Mouse (Mus musculus): Measurements from ENCODE around the gene Pex26. TPM values are rescaled to one million over a fixed set of nuclear protein-coding genes. Genes with fewer than 3 reads are reported as not detected.

Pex26 gene
- polyA plus RNA-seq, 1 experiment: 2.7 TPM

- TF ChIP-seq MYOD1 (IDR thresholded peaks at IDR 0.05; ENCODE audit: control insufficient read depth, insufficient read length, low read depth): no peak
- no peaks in the 10 kb centered on the region for H3K27me3 ChIP-seq (ENCODE audit: control insufficient read depth, insufficient read depth, insufficient read length)
- no peaks in the 10 kb centered on the region for H3K36me3 ChIP-seq (ENCODE audit: control insufficient read depth, insufficient read depth)
- no peak overlapping the region for H3ac ChIP-seq (ENCODE audit: control insufficient read depth, insufficient read length, low read depth)
- H3K79me2 ChIP-seq (ENCODE audit: control insufficient read depth, insufficient read depth): no peaks in the 10 kb centered on the region
- H3K79me3 ChIP-seq (ENCODE audit: low read depth): no peaks in the 10 kb centered on the region
- no peak overlapping the region for H3K4me3 ChIP-seq (ENCODE audit: insufficient read depth, poor library complexity, severe bottlenecking)
These were observed 17.3 kb upstream of the Pex26 start for GRCm38 (mm10) chr6:121166098-121166552.

GRCm38 (mm10) chr6:121167381-121167975 lies 16.0 kb upstream of the Pex26 start:
- no peaks in the 10 kb centered on the region for H3K36me3 ChIP-seq (ENCODE audit: control insufficient read depth, insufficient read depth)
- no peak overlapping the region for H3ac ChIP-seq (ENCODE audit: control insufficient read depth, insufficient read length, low read depth)
- TF ChIP-seq FOSL1 (IDR thresholded peaks at IDR 0.05; ENCODE audit: insufficient read depth, low read length, poor library complexity, severe bottlenecking) (no peak), CTCF (IDR thresholded peaks at IDR 0.05; ENCODE audit: control insufficient read depth, insufficient read depth, insufficient read length) (no peak), USF1 (IDR thresholded peaks at IDR 0.05; ENCODE audit: low read depth) (no peak), CEBPB (IDR thresholded peaks at IDR 0.05; ENCODE audit: low read depth) (no peak), MAX (IDR thresholded peaks at IDR 0.05) (no peak), MYOD1 (IDR thresholded peaks at IDR 0.05; ENCODE audit: control insufficient read depth, insufficient read length, low read depth) (no peak), MYOG (IDR thresholded peaks at IDR 0.05; ENCODE audit: control insufficient read depth, extremely low read depth, insufficient read length) (no peak)
- no peaks in the 10 kb centered on the region for H3K79me2 ChIP-seq (ENCODE audit: control insufficient read depth, insufficient read depth)
- H3K4me3 ChIP-seq (ENCODE audit: insufficient read depth, poor library complexity, severe bottlenecking): no peak overlapping the region
- no peaks in the 10 kb centered on the region for H3K27me3 ChIP-seq (ENCODE audit: control insufficient read depth, insufficient read depth, insufficient read length)
- no peaks in the 10 kb centered on the region for H3K79me3 ChIP-seq (ENCODE audit: low read depth)

GRCm38 (mm10) chr6:121171102-121171501 lies 12.4 kb upstream of the Pex26 start:
- Histone ChIP-seq H3K79me3 (ENCODE audit: low read depth) (no peaks in the 10 kb centered on the region), H3K4me3 (ENCODE audit: insufficient read depth, poor library complexity, severe bottlenecking) (no peak overlapping the region), H3ac (ENCODE audit: control insufficient read depth, insufficient read length, low read depth) (no peak overlapping the region), H3K27me3 (ENCODE audit: control insufficient read depth, insufficient read depth, insufficient read length) (no peaks in the 10 kb centered on the region), H3K79me2 (ENCODE audit: control insufficient read depth, insufficient read depth) (no peaks in the 10 kb centered on the region), H3K36me3 (ENCODE audit: control insufficient read depth, insufficient read depth) (no peaks in the 10 kb centered on the region)
- no peak for TF ChIP-seq CEBPB (IDR thresholded peaks at IDR 0.05; ENCODE audit: low read depth)
- TF ChIP-seq MYOD1 (IDR thresholded peaks at IDR 0.05; ENCODE audit: control insufficient read depth, insufficient read length, low read depth): no peak
- no peak for TF ChIP-seq USF1 (IDR thresholded peaks at IDR 0.05; ENCODE audit: low read depth)
- no peak for TF ChIP-seq MYOG (IDR thresholded peaks at IDR 0.05; ENCODE audit: control insufficient read depth, extremely low read depth, insufficient read length)
- no peak for TF ChIP-seq MAX (IDR thresholded peaks at IDR 0.05)
- TF ChIP-seq CTCF (IDR thresholded peaks at IDR 0.05; ENCODE audit: control insufficient read depth, insufficient read depth, insufficient read length): no peak
- no peak for TF ChIP-seq FOSL1 (IDR thresholded peaks at IDR 0.05; ENCODE audit: insufficient read depth, low read length, poor library complexity, severe bottlenecking)

GRCm38 (mm10) chr6:121173471-121173870 lies 10.0 kb upstream of the Pex26 start:
- Histone ChIP-seq H3K36me3 (ENCODE audit: control insufficient read depth, insufficient read depth) (no peaks in the 10 kb centered on the region), H3K4me3 (ENCODE audit: insufficient read depth, poor library complexity, severe bottlenecking) (no peak overlapping the region), H3K79me3 (ENCODE audit: low read depth) (no peaks in the 10 kb centered on the region), H3K79me2 (ENCODE audit: control insufficient read depth, insufficient read depth) (no peaks in the 10 kb centered on the region), H3ac (ENCODE audit: control insufficient read depth, insufficient read length, low read depth) (no peak overlapping the region), H3K27me3 (ENCODE audit: control insufficient read depth, insufficient read depth, insufficient read length) (no peaks in the 10 kb centered on the region)
- TF ChIP-seq CTCF (IDR thresholded peaks at IDR 0.05; ENCODE audit: control insufficient read depth, insufficient read depth, insufficient read length) (no peak), FOSL1 (IDR thresholded peaks at IDR 0.05; ENCODE audit: insufficient read depth, low read length, poor library complexity, severe bottlenecking) (no peak), MAX (IDR thresholded peaks at IDR 0.05) (no peak), USF1 (IDR thresholded peaks at IDR 0.05; ENCODE audit: low read depth) (no peak), MYOD1 (IDR thresholded peaks at IDR 0.05; ENCODE audit: control insufficient read depth, insufficient read length, low read depth) (no peak), MYOG (IDR thresholded peaks at IDR 0.05; ENCODE audit: control insufficient read depth, extremely low read depth, insufficient read length) (no peak), CEBPB (IDR thresholded peaks at IDR 0.05; ENCODE audit: low read depth) (no peak)

GRCm38 (mm10) chr6:121174761-121175160 lies 8.7 kb upstream of the Pex26 start:
- TF ChIP-seq CTCF (IDR thresholded peaks at IDR 0.05; ENCODE audit: control insufficient read depth, insufficient read depth, insufficient read length) (no peak), CEBPB (IDR thresholded peaks at IDR 0.05; ENCODE audit: low read depth) (no peak), USF1 (IDR thresholded peaks at IDR 0.05; ENCODE audit: low read depth) (no peak), MAX (IDR thresholded peaks at IDR 0.05) (no peak), MYOG (IDR thresholded peaks at IDR 0.05; ENCODE audit: control insufficient read depth, extremely low read depth, insufficient read length) (no peak), MYOD1 (IDR thresholded peaks at IDR 0.05; ENCODE audit: control insufficient read depth, insufficient read length, low read depth) (no peak)
- no peaks in the 10 kb centered on the region for H3K79me2 ChIP-seq (ENCODE audit: control insufficient read depth, insufficient read depth)
- H3K4me3 ChIP-seq (ENCODE audit: insufficient read depth, poor library complexity, severe bottlenecking): no peak overlapping the region
- no peaks in the 10 kb centered on the region for H3K27me3 ChIP-seq (ENCODE audit: control insufficient read depth, insufficient read depth, insufficient read length)
- no peak overlapping the region for H3ac ChIP-seq (ENCODE audit: control insufficient read depth, insufficient read length, low read depth)
- H3K79me3 ChIP-seq (ENCODE audit: low read depth): no peaks in the 10 kb centered on the region
- H3K36me3 ChIP-seq (ENCODE audit: control insufficient read depth, insufficient read depth): no peaks in the 10 kb centered on the region

All from C2C12 (cell line).